Mouse (Mus musculus) layer of hippocampus, adult 18-20 months (tissue): Measurements from ENCODE around the gene Btbd18. TPM values are rescaled to one million over a fixed set of nuclear protein-coding genes. Genes with fewer than 3 reads are reported as not detected.

Experiments used
- DNase-seq, 2 experiments: peaks; one replicate each; pipeline ENCODE4 v3.0.0; 2022; ENCODE audit warnings: low spot score in 2 of 2
- total RNA-seq, 2 experiments: library from RNA; stranded (reverse); gene quantifications; 2 replicates each; pipeline ENCODE4 v1.2.3; 2021

Gene Btbd18
- total RNA-seq, 2 experiments from 2014 or later = not detected

DNA sequence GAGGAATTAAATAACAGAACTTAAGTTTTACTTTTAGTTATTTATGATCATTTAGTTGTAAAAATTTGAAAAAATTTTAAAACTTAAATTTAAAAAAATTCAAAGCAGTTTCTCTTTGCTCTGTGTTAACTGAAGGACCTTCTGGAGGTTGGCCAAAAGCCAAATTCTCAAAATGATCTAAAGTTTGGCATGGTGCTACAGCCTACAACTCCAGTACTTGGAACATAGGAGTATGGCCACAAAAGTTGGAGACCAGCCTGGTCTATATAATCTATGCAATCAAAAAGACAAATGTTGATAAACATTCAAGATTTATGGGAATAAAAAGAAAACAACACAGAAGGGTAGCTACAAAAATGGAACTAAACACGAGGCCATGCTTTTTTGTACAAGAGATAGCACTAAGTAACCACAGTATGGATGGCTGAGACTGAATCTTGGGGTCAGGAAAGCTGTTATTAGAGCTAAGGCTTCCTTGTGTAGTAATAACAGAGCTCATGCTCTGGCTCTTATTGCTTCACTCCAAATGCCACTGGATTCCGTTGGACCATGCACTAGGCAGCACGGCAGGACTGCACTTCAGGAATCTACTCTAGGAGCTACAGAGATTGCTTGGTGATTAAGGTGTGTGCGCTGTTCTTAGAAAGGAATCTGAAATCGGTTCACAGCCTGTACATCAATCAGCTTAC is 36.3 kb downstream of the Btbd18 start:
- DNase-seq = no peak

DNA sequence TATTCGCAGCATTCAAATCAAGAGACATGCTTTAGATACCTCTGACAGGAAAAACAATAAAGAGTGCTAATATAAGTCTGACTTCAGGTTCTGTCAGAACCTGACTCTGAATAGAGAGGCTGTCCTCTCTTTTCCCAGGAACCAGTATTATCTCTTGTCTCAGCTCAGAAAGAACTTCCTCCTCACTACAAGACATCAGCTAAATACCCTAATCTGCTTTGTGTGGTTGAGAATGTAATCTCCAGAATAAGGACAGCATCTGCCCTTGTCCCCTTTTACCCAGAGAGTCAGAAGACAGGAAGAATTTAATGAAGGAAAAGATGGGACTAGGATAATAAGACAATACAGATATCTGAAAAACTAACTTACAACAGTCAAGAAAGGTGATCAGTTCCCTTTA is 44.6 kb downstream of the Btbd18 start:
- no peak for DNase-seq

- DNase-seq = no peak
Observed at GRCm38 (mm10) chr2:84704329-84704728, 45.5 kb downstream of the Btbd18 start.

DNA sequence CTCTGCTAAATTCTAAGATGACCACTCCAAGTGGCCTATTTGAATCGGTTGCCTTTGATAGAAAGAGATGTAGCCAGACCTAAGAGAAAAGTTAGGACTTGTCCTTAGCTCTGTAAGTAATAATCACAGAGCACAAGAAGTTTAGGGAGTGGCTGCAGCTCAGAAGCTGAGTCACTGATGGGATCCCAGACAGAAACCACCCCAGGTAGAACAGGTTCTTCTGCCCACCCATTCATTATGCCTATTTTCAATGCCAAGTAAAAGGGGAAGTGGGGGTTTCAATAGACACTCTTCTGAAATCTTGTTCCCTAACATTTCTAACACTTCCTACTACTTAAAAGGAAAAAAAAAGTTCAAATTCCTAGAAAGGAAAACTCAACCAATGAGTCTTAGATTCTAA is 46.4 kb downstream of the Btbd18 start:
- DNase-seq = no peak

GRCm38 (mm10) chr2:84707523-84707922 is 48.6 kb downstream of the Btbd18 start:
- DNase-seq = no peak

GRCm38 (mm10) chr2:84711898-84712297 is 53.0 kb downstream of the Btbd18 start:
- DNase-seq = no peak

GRCm38 (mm10) chr2:84714422-84714810 is 55.5 kb downstream of the Btbd18 start:
- DNase-seq = no peak

GRCm38 (mm10) chr2:84714811-84715561 is 56.1 kb downstream of the Btbd18 start, which contains the start of gene Zdhhc5:
Gene Zdhhc5, minus strand, starts transcription at chr2:84715180.
- DNase-seq = peak; percentile 97 to 99

DNA sequence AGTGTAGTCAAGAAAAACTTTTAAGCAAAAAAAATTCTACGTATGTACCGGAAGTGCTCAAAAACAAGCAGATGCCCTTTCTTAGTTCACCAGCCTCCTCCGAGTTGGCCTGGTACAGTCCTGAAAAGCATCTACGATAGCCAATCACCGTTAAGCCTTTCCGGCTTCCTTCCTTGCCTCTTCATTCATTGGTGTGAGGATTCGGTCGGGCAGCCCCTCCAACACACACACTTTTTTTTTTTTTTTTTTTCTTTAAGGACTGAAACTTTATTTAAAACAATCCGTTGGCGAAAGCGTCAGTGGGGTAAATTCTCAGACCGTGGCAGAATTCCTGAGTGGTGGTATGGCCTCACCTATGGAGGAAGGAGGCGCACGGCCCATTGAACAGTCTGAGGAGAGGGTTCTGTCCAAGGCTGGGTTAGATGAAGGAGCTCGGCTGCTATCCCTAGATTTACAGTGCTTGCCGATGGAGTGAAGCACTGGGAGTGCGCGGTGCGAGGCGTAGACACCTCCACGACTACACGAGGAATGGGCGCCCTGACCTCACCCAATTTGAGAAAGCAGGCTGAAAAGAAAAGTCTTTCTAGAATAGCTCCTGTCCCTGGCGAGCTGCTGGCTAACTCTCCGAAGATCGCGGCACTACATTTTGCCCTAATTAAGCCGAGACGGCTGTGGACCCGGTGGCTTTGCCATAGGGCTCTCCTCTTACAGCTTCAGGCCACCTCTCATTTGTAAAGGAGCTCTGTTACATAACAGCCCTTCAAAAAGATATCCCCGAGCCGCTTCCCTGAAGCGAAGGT is 56.9 kb downstream of the Btbd18 start:
- DNase-seq = peak in 1 of 2 experiments; percentile 77

DNA sequence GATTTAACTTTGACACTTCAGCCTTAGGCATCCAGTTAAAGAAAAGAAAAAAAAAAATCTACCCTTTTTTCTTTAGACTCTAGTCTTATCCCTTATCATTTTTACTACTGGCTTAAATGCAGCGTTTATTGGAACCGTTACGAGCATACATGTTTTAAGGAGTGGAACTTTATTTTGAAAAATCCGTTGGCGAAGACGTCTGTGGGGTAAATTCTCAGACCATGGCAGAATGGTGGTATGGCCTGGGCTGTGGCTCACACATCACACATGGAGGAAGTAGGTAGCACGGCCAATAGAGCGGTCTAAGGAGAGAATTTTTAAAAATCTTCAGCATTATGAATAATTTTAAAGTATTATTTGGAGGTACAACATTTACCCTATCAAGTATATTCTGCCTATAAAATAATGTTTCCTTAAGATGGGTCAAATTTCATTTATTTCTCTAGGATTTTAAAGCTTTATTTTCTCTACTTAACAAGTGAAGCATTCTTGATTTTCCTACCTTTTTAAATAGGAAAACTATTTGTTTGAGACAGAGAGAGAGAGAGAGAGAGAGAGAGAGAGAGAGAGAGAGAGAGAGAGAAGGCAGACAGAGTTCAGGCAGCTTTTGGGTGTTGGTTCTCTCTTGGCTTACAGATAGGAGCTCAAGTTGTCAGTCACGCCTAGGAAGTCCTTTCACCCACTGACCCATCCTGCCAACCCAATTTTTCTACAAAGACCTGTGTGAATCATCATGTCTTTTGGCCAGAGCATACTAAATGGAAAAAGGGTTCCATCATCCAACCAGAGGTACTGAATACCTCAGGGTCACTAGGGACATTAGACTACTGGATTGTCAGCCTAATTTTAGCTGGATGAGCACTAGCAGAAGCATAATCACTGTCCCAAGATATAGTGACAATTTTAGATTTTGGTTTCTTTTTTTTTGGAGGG is 57.8 kb downstream of the Btbd18 start:
- no peak for DNase-seq

DNA sequence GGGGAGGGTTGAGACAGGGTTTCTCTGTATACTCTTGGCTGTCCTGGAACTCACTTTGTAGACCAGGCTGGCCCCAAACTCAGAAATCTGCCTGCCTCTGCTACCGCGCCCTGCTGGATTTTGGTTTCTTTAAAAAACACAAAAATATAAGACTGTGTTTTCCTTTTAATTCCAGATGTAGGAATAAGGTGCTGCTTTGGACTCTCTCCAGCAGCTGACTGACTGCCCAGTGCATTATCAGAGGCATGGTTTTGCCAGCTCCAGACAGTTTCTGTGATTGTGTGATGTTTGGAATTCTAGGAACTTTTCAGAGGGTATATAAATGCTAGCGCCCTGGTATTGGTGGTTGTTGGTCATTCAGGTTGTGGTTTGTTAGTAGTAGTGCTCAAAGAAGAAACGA is 58.5 kb downstream of the Btbd18 start:
- no peak for DNase-seq

Other genes with a start within 250 kb of the Btbd18 start
- 1 to 10 TPM; 6.9 to 8.5 TPM for gene Calcrl, start 233.7 kb upstream of the Btbd18 start, total RNA-seq
- gene Tfpi, start 182.3 kb upstream of the Btbd18 start, total RNA-seq = 1 to 10 TPM; 2.6 to 2.7 TPM
- 10 to 100 TPM; 38.2 to 48.0 TPM for gene Ctnnd1, start 8.3 kb upstream of the Btbd18 start, total RNA-seq
- gene Selenoh, start 11.7 kb downstream of the Btbd18 start, total RNA-seq = 10 to 100 TPM; 22.6 to 25.0 TPM
- 1 to 10 TPM; 2.4 to 7.2 TPM for gene Gm28635, start 19.0 kb downstream of the Btbd18 start, total RNA-seq
- 10 to 100 TPM; 33.9 to 34.4 TPM for gene Med19, start 19.3 kb downstream of the Btbd18 start, total RNA-seq
- 100 to 1,000 TPM; 232 to 252 TPM for gene Tmx2, start 20.1 kb downstream of the Btbd18 start, total RNA-seq
- 10 to 100 TPM; 36.3 to 39.1 TPM for gene Zdhhc5, start 56.1 kb downstream of the Btbd18 start, total RNA-seq
- gene Clp1, start 68.3 kb downstream of the Btbd18 start, total RNA-seq = 10 to 100 TPM; 10.7 to 11.7 TPM
- 10 to 100 TPM; 81.2 to 84.9 TPM for gene Ypel4, start 75.0 kb downstream of the Btbd18 start, total RNA-seq
- gene Gm19426, start 84.6 kb downstream of the Btbd18 start, total RNA-seq = 1 to 10 TPM; 1.9 to 2.5 TPM
- 1 to 10 TPM; 5.9 to 7.5 TPM for gene Serping1, start 116.4 kb downstream of the Btbd18 start, total RNA-seq
- 1 to 10 TPM; 4.8 to 5.9 TPM for gene Ube2l6, start 139.7 kb downstream of the Btbd18 start, total RNA-seq
- not detected for gene Smtnl1, start 163.6 kb downstream of the Btbd18 start, total RNA-seq
- gene Timm10, start 167.9 kb downstream of the Btbd18 start, total RNA-seq = 10 to 100 TPM; 52.0 to 57.7 TPM
- under 1 TPM; 0.15 to 0.27 TPM for gene Slc43a1, start 179.8 kb downstream of the Btbd18 start, total RNA-seq
- gene Rtn4rl2, start 227.6 kb downstream of the Btbd18 start, total RNA-seq = 100 to 1,000 TPM; 103 to 104 TPM